Mouse (Mus musculus): Measurements from ENCODE around the gene Mgll. TPM values are rescaled to one million over a fixed set of nuclear protein-coding genes. Genes with fewer than 3 reads are reported as not detected.

The Mgll gene
- total and polyA plus RNA-seq, 2 experiments, result 81.3 to 158 TPM

- TF ChIP-seq CTCF (IDR thresholded peaks at IDR 0.05; ENCODE audit: low read depth, low read length) (no peak), POLR2A (IDR thresholded peaks at IDR 0.05; ENCODE audit: extremely low read depth, insufficient read depth, low read length) (no peak)
- Histone ChIP-seq H3K36me3 (ENCODE audit: control insufficient read depth, insufficient read depth, low read length) (peaks cover 26% of the 10 kb centered on the region; the same call in 1 of the 2 replicates), H3K4me3 (ENCODE audit: insufficient read depth, low read depth, low read length) (no peak overlapping the region), H3K79me2 (ENCODE audit: control insufficient read depth, insufficient read depth, low read length) (no peaks in the 10 kb centered on the region), H3K27ac (replicated peaks; ENCODE audit: insufficient read depth, low read depth, low read length) (no peak overlapping the region), H3K27me3 (ENCODE audit: control insufficient read depth, insufficient read depth, low read length) (no peaks in the 10 kb centered on the region), H3K4me1 (ENCODE audit: control insufficient read depth, insufficient read depth, low read length) (no peaks in the 10 kb centered on the region), H3K9ac (ENCODE audit: low read depth, low read length) (no peak overlapping the region)
- 91% methylated on average over 3 of the region's 3 CpGs for WGBS
- DNase-seq (ENCODE audit: extremely low read depth, low read depth, low spot score), result no peak
These were observed 86.1 kb downstream of the Mgll start for GRCm38 (mm10) chr6:88810291-88810690.

DNA sequence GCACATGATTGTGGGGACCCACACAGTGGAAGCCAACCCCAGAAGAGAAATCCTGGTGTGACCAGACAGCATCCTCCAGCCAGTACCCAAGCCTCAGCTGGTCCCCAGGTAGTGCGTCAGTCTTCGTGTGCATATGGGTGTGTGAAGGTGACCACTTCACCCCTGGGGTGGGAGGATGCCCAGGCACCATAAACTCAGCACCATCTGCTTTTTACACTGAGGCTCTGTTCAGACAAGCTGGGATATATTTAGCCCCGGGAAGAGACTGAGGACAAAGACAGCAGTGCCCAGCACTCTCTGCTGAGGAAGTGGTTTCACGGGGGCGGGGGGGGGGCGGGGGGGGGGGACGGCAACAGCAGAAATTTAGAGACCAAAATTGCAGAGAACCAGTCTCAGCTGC lies 87.2 kb downstream of the Mgll start:
- DNase-seq (ENCODE audit: extremely low read depth, low read depth, low spot score), result no peak
- no peaks in the 10 kb centered on the region for H3K27me3 ChIP-seq (ENCODE audit: control insufficient read depth, insufficient read depth, low read length)
- 55% methylated on average over 7 of the region's 7 CpGs for WGBS
- no peak overlapping the region for H3K27ac ChIP-seq (replicated peaks; ENCODE audit: insufficient read depth, low read depth, low read length)
- H3K79me2 ChIP-seq (ENCODE audit: control insufficient read depth, insufficient read depth, low read length), result no peaks in the 10 kb centered on the region
- no peaks in the 10 kb centered on the region for H3K4me1 ChIP-seq (ENCODE audit: control insufficient read depth, insufficient read depth, low read length)
- peaks cover 26% of the 10 kb centered on the region; the same call in 1 of the 2 replicates for H3K36me3 ChIP-seq (ENCODE audit: control insufficient read depth, insufficient read depth, low read length)
- no peak overlapping the region for H3K4me3 ChIP-seq (ENCODE audit: insufficient read depth, low read depth, low read length)
- no peak overlapping the region for H3K9ac ChIP-seq (ENCODE audit: low read depth, low read length)
- TF ChIP-seq POLR2A (IDR thresholded peaks at IDR 0.05; ENCODE audit: extremely low read depth, insufficient read depth, low read length) (no peak), CTCF (IDR thresholded peaks at IDR 0.05; ENCODE audit: low read depth, low read length) (no peak)

DNA sequence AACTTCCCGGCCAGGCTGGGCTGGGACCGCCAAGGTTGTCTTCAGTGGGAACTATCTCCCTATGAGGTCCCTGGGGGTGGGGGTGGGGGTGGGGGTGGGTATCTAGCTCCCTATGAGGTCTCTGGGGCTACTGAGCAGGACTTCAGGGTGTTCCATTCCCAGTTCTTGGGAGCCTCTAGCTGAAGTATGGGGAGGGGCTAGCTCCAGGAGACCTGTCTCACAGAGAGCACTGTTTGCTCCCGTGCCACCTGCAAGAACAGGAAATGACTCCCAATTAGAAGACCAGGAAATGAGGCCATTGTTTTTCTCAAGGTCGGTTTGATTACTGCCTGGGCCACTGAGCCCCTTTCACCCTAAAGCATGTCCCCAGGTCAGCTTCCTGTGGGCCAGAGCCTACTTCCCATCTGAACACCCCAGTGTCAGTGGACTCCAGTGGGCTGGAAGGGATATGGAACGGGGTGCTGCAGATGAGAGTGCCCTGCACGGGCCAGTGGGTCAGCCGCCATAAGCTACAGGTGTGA lies 87.7 kb downstream of the Mgll start:
- 67% methylated on average over 7 of the region's 7 CpGs for WGBS
- Histone ChIP-seq H3K27me3 (ENCODE audit: control insufficient read depth, insufficient read depth, low read length) (no peaks in the 10 kb centered on the region), H3K4me3 (ENCODE audit: insufficient read depth, low read depth, low read length) (no peak overlapping the region), H3K4me1 (ENCODE audit: control insufficient read depth, insufficient read depth, low read length) (no peaks in the 10 kb centered on the region), H3K27ac (replicated peaks; ENCODE audit: insufficient read depth, low read depth, low read length) (no peak overlapping the region), H3K79me2 (ENCODE audit: control insufficient read depth, insufficient read depth, low read length) (no peaks in the 10 kb centered on the region), H3K36me3 (ENCODE audit: control insufficient read depth, insufficient read depth, low read length) (peaks cover 26% of the 10 kb centered on the region; the same call in 1 of the 2 replicates), H3K9ac (ENCODE audit: low read depth, low read length) (no peak overlapping the region)
- no peak for TF ChIP-seq CTCF (IDR thresholded peaks at IDR 0.05; ENCODE audit: low read depth, low read length)
- no peak for TF ChIP-seq POLR2A (IDR thresholded peaks at IDR 0.05; ENCODE audit: extremely low read depth, insufficient read depth, low read length)
- no peak for DNase-seq (ENCODE audit: extremely low read depth, low read depth, low spot score)

- H3K4me3 ChIP-seq (ENCODE audit: insufficient read depth, low read depth, low read length), result no peak overlapping the region
- H3K4me1 ChIP-seq (ENCODE audit: control insufficient read depth, insufficient read depth, low read length), result no peaks in the 10 kb centered on the region
- peaks cover 29% of the 10 kb centered on the region; the same call in 1 of the 2 replicates for H3K36me3 ChIP-seq (ENCODE audit: control insufficient read depth, insufficient read depth, low read length)
- H3K79me2 ChIP-seq (ENCODE audit: control insufficient read depth, insufficient read depth, low read length), result no peaks in the 10 kb centered on the region
- H3K9ac ChIP-seq (ENCODE audit: low read depth, low read length), result no peak overlapping the region
- peak; percentile 40 for DNase-seq (ENCODE audit: extremely low read depth, low read depth, low spot score)
- WGBS, result 84% methylated on average over 3 of the region's 3 CpGs
- no peak overlapping the region for H3K27ac ChIP-seq (replicated peaks; ENCODE audit: insufficient read depth, low read depth, low read length)
- TF ChIP-seq POLR2A (IDR thresholded peaks at IDR 0.05; ENCODE audit: extremely low read depth, insufficient read depth, low read length), result no peak
- no peak; the same call in 1 of the 2 replicates for TF ChIP-seq CTCF (IDR thresholded peaks at IDR 0.05; ENCODE audit: low read depth, low read length)
- no peaks in the 10 kb centered on the region for H3K27me3 ChIP-seq (ENCODE audit: control insufficient read depth, insufficient read depth, low read length)
These were observed 88.7 kb downstream of the Mgll start for GRCm38 (mm10) chr6:88812886-88813285.

- TF ChIP-seq POLR2A (IDR thresholded peaks at IDR 0.05; ENCODE audit: extremely low read depth, insufficient read depth, low read length) (no peak), CTCF (IDR thresholded peaks at IDR 0.05; ENCODE audit: low read depth, low read length) (no peak)
- DNase-seq (ENCODE audit: extremely low read depth, low read depth, low spot score), result no peak
- no peak overlapping the region for H3K9ac ChIP-seq (ENCODE audit: low read depth, low read length)
- H3K4me1 ChIP-seq (ENCODE audit: control insufficient read depth, insufficient read depth, low read length), result no peaks in the 10 kb centered on the region
- no peaks in the 10 kb centered on the region for H3K79me2 ChIP-seq (ENCODE audit: control insufficient read depth, insufficient read depth, low read length)
- WGBS, result 92% methylated on average over 10 of the region's 10 CpGs
- H3K27me3 ChIP-seq (ENCODE audit: control insufficient read depth, insufficient read depth, low read length), result no peaks in the 10 kb centered on the region
- no peak overlapping the region for H3K4me3 ChIP-seq (ENCODE audit: insufficient read depth, low read depth, low read length)
- peaks cover 28% of the 10 kb centered on the region; the same call in 1 of the 2 replicates for H3K36me3 ChIP-seq (ENCODE audit: control insufficient read depth, insufficient read depth, low read length)
- H3K27ac ChIP-seq (replicated peaks; ENCODE audit: insufficient read depth, low read depth, low read length), result no peak overlapping the region
These were observed 89.6 kb downstream of the Mgll start for GRCm38 (mm10) chr6:88813832-88814231.

- Histone ChIP-seq H3K36me3 (ENCODE audit: control insufficient read depth, insufficient read depth, low read length) (peaks cover 24% of the 10 kb centered on the region), H3K27me3 (ENCODE audit: control insufficient read depth, insufficient read depth, low read length) (no peaks in the 10 kb centered on the region), H3K4me1 (ENCODE audit: control insufficient read depth, insufficient read depth, low read length) (no peaks in the 10 kb centered on the region), H3K9ac (ENCODE audit: low read depth, low read length) (no peak overlapping the region), H3K79me2 (ENCODE audit: control insufficient read depth, insufficient read depth, low read length) (no peaks in the 10 kb centered on the region), H3K27ac (replicated peaks; ENCODE audit: insufficient read depth, low read depth, low read length) (no peak overlapping the region), H3K4me3 (ENCODE audit: insufficient read depth, low read depth, low read length) (no peak overlapping the region)
- WGBS, result 89% methylated on average over 3 of the region's 3 CpGs
- DNase-seq (ENCODE audit: extremely low read depth, low read depth, low spot score), result no peak
- TF ChIP-seq CTCF (IDR thresholded peaks at IDR 0.05; ENCODE audit: low read depth, low read length) (no peak), POLR2A (IDR thresholded peaks at IDR 0.05; ENCODE audit: extremely low read depth, insufficient read depth, low read length) (no peak)
These were observed 90.8 kb downstream of the Mgll start for GRCm38 (mm10) chr6:88815036-88815435.
